Mouse (Mus musculus): ENCODE measurements around the gene Tbc1d8b.

Gene Tbc1d8b

DNA sequence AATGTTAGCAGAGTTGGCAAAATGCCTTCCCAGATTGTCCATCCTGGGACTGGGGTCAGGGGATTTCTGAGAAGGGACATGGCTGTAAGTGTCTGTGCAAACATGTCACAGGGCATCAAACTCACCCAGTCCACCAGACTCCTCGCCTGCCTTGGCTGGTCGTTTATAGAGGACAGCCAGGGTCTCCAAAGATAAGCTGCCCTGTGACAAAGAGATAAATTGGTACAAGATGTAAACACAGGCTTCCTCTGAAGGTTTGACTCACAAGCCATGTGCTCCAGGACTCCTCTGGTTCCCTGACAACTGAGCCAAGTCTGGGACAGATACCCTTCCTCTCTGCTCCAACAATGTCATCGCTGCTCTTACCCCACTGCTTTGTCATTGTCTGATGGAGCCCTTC, 96.2 kb downstream of the Tbc1d8b start:
- DNase-seq, result no peak

DNA sequence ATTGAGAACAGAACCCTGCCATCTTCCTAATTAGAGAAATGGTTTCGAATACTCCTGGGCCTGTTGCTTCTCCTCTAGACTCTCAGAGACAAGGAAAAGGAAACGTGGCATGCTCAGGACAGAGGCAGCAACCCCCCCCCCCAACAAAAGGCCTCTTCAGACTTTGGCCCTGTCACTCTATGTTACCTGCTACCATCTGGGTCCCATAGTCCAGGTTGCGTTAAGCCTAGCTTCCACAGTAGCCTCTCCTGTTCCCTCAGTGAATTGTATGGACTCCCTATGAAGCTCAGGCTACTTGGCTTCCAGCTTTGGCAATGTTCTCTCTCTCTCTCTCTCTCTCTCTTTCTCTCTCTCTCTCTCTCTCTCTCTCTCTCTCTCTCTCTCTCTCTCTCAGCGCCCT, 96.8 kb downstream of the Tbc1d8b start:
- DNase-seq, result no peak

DNA sequence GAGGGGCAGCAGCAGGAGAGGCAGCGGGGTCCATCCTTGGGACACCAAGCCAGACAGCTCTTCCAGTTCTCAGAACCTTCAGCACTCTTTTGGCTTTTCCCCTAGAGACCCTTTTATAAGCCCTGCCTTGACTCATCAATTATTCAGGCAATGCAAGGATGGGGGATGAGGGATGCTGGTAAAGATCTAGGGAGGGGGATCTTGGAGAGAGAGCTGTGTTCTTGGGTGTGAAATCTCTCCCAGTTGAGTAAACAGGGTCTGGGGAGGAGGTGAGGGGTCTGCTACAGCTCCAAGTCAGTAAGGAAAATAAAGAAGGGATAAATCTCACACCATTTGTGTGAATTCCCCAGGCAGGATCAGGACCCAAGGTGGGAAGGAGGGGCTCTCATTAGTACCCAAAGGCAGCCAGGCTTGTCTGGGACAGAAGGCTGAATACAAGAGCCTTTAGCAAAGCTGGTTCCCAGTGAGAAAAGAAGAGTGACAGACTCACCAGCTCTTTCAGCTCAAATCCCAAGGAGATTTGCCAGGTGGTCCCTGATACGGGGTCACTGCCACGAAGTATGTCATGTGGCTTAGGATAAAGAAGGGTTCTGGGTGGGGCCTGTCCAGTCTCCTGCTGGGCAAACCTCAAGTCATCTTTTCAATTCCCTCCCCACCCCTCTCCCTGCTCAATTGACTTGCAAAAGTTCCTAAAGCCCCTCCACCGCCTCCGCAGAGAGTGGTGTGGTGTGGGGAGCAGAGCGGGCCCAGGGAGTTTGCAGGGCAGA, 97.7 kb downstream of the Tbc1d8b start, which contains the start of gene Ripply1:
Gene Ripply1, minus strand, starts transcription at position 76 of the 767 bp plus-strand sequence.
- no peak for DNase-seq

GRCm38 (mm10) chrX:139783045-139783422, 98.2 kb downstream of the Tbc1d8b start:
- no peak for DNase-seq

GRCm38 (mm10) chrX:139785764-139786163, 101.0 kb downstream of the Tbc1d8b start:
- DNase-seq, result no peak

- no peak for DNase-seq
Measured at GRCm38 (mm10) chrX:139794072-139794845, 109.5 kb downstream of the Tbc1d8b start.

DNA sequence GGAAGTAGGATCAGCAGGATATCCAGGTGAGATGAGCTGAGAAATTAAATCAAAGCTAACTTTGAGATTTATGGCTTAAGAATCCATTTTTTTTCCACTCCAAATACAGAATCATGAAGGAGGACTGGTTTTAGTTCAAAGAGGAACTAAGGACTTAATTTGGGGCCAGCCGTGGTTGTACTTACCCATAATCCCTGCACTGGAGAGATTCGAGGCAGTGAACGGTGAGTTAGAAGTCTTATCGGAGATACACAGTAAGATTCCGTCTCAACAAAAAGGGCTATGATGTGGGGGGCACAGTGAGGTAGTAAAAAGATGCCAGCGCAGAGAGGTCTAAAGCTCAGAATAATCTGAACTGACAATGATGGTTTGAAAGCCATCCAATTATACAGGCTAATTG, 111.2 kb downstream of the Tbc1d8b start:
- DNase-seq, result no peak

GRCm38 (mm10) chrX:139797875-139798274, 113.1 kb downstream of the Tbc1d8b start:
- DNase-seq, result no peak

GRCm38 (mm10) chrX:139799953-139800352, 115.2 kb downstream of the Tbc1d8b start:
- DNase-seq, result no peak

DNA sequence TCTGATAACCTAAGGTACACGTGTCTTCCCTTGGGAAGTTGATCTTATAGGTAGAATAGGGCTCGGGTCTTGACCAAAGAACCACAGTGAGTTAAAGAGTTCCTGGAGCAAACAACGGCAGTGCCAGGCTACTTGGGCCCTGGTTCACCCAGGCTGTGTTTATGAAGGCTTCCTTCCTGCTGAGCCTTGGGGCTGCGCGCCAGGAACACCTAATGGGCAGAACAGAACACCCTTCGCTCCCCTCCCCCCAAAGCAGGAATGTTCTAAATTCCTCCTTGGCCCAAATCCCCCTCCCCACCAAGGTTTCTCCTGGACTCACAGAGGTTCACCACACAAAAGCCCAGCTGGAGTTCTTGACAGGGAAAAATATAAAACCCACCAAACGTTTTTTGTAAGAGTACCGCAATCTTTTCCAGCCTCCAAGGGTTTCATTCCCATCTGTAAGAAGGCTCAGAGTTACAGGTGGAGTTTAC, 115.6 kb downstream of the Tbc1d8b start, which contains the start of gene Cldn2:
Gene Cldn2, plus strand, starts transcription at position 423 of the 473 bp plus-strand sequence.
- no peak for DNase-seq
